Mouse (Mus musculus) lung, postnatal 36 days (tissue): ENCODE results near the gene Ect2l.
"Not testable (repeated sequence)": the region's sequence is repeated elsewhere in the genome, so short reads cannot be mapped to it uniquely, and the experiment has no call there.

Source experiments
- DNase-seq: peaks from one replicate; pipeline ENCODE4 v3.0.0; 2022; ENCODE audit warnings: mixed read lengths

The Ect2l gene

DNA sequence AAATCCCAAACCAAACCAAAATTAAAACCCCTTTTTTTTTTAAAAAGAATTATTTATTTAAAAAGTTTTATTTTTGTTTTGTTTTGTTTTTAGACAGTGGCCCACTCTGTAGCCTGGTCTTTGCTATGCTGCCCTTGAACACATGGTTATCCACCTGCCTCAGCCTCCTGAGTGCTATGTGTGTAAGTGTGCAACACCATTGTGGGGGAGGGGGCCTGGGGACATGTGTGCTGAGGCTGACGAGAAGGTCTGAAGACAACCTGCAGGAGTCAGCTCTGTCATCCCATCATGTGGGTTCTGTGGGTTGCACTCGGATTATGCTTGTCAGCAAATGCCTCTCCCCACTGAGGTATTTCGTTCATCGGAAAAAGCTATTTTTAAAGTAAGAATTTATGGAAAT lies 21.2 kb downstream of the Ect2l start:
- no peak for DNase-seq

DNA sequence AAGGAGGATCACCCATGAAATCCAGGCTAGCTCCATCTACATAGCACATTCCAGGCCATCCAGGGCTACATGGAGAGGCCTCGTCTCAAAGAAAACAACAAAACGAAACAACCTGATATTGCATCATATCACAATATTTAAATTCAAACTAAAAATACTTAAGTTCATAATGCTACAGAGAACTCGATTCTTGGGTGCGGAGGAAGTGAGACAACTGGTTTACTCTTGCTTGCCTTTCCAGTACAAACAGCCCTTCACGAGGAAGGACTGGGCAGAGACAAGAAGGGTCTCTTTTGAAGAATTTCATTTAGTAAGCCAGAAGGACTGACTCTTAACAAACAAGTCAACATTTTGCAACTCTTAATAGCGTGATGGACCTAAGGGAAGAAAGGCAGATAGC lies 22.1 kb downstream of the Ect2l start:
- DNase-seq, result no peak

DNA sequence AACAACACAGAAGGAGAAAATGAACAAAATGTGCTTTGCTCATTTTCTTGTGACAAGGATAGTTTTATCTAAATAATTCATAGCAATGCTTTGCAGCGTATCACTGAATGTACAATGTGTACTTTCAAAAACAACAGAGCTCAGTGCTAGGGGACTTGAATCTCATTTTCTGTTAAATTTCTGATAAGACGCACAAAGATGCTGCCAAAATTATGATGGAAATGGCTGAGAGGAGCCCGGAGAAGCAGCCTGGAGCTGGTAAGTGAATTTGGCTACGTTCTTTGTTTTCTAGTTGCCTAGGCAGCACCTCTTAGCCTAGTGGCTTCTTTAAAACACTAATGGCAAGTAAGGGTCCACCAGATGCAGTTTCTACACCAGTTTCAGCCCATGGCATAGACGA lies 28.4 kb downstream of the Ect2l start:
- no peak for DNase-seq

DNA sequence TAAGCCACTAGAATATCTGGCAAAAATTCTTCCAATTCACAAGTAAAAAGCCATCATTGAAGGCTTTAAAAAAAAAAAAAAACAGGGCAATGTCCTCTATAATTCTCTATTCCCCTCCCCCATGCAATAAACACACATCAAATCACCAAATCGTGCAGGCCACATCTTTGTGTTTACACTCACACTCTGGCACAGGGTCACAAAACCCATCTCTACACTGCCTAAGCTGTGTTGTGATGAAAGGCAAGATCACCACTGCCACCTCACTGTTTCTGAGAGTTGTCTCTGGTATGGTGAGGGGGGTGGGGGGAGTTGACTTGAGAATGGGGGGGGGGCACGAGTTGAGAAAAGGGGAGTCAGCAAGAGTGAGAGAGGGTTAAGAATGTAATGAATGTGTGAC lies 33.4 kb downstream of the Ect2l start:
- DNase-seq, result no peak

DNA sequence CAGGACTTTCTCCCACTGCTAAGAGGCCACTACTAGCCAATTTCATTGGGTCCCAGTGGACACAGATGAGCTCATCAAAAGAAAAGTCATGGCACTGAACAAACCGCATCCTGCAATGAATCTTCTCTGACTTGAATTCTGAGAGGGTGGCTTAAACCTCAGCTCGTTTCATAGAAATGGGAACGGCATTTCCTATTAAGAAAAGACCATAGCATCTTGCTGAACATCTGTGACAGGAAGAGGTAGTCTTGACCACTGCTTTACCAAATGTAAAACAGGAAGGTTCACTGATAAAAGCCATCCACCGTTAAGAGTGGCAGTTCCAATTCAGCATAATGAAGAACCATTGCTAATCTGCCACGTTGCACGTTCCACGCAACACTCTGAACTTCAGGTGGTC lies 34.0 kb downstream of the Ect2l start:
- DNase-seq, result no peak

DNA sequence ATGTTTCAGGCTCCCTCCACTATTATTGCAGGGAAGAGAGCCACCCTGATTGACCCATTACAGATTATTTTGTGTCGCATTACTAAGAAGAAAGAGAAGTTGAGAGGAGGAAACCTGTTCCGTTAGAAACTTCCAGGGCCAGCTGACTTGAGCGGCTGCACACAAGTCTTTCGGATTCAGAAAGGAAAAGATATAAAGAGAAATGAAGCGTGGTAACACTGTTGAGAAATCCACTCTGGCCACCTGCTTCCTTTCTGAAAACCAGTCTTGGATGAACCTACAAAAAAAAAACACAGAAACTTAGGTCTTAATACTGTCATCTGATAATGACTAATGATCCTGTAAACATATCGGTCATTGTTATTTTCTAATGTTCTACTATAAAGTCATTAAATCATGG lies 35.6 kb downstream of the Ect2l start:
- no peak for DNase-seq

DNA sequence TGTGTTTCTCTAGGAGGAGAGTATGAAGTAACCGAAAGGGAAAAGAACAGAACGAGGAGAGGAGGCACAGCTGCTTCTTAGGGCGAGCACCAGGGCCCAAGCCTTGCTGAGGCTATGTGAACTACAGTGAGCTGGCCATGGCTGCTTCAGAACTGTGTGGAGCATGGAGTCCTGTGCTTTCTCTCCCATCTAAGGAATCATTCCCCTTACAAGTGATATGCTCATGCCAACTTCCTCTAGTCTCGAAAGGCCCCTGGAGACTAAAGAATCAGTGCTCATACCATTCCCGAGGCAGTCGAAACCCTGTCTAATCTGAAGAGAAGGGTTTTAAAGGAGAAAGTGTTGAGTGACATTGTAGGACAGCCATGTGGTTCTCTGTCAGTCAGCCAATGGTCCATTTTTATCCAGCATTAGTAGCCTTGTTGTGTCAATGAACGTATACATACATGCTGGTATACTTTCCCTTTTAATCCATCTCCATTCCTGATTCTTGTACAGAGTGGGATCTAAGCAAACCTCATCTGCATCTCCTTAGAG lies 48.2 kb downstream of the Ect2l start:
- no peak for DNase-seq

DNA sequence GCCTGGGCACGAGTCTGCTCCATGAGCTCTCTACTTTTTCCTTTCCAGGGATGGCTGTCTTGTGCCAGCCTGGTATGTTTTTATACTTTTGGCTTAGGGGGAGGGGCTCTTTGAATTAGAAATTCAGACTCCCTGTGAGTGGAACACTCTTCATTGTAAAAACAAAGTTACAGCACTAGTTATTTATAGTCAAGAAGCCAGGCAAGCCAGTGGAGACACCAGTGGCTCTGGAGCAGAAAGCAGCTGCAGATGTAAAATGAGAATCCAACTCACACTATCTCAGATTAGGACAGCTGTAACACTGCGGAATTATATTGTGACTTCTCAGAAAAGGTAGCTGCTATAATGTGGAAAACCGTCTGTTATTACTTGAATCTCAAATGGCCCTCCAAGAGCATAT lies 63.5 kb downstream of the Ect2l start:
- no peak for DNase-seq

DNA sequence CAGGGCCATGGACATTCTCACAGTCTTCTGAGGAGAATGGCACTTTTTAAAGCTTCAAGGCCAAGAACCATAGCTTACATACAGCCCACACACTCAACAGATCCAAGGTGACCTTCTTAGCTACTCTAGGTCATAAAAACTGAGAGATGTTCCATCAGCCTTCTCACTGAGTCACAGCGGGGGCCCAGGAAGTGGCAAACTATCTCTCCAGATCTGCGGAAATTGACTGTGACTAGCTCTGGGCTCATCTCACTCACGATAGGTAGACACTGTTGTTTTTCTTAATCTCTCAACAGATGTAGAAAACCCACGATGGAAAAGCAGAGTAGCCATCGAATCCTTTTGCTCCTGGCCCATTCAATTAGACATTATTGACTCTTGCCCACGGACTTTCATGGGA lies 68.5 kb downstream of the Ect2l start:
- DNase-seq, result no peak

DNA sequence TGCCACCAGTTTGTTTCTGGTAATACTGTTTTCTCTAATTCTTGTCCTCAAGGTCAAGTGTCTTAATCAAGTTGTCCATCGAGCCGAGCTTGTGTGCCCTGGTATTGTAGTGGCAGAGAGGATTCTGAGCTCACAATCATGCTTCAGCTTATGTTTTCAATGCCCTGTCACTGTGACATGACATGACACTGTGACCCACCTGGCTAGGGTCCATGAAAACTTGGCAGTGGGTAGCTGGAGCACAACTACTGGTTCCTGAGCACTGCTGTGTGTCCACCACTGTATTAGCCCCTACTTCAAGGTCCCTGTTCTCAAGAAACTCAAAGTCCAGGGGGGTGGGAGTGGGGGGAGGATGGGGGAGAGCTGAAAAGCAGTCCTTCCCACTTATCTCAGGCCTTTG lies 69.3 kb downstream of the Ect2l start:
- DNase-seq, result no peak

DNA sequence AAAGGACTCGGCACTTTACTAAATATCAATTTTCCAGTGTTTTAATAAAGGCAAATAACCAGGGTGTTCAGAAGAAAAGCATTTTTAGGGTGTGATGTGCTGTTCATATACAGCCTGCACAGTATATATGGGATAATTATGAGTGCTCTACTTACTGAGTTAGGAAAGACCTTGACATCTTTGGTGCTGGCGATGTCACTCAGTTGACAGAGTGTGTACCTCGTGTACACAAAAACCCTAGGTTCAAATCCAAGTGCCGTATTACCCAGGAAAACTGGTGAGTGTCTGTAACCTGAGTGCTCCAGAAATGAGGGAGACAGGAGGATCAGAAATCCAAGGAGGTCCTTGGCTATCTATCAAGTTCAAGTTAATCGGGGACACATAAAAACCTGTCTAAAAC lies 71.1 kb downstream of the Ect2l start:
- no peak for DNase-seq

DNA sequence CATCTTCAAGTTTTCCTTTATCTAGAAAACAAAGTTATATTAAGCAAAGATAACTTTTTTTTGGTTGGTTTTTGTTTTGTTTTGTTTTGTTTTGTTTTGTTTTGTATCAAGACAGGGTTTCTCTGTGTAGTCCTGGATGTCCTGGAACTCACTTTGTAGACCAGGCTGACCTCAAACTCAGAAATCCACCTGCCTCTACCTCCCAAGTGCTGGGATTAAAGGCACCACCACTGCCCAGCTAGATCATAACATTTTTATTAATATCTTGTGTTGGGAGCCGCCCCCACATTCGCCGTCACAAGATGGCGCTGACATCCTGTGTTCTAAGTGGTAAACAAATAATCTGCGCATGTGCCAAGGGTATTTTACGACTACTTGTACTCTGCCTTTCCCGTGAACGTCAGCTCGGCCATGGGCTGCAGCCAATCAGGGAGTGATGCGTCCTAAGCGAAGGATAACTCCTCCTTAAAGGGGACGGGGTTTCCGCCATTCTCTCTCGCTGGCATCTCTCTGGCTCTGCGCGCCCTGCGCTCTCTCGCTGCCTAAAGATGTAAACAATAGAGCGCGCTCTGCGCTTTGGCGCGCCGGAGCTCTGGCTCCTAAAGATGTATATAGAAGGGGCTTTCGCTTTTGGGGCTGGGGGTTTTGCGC lies 71.7 kb downstream of the Ect2l start:
- DNase-seq, result not testable (repeated sequence)

DNA sequence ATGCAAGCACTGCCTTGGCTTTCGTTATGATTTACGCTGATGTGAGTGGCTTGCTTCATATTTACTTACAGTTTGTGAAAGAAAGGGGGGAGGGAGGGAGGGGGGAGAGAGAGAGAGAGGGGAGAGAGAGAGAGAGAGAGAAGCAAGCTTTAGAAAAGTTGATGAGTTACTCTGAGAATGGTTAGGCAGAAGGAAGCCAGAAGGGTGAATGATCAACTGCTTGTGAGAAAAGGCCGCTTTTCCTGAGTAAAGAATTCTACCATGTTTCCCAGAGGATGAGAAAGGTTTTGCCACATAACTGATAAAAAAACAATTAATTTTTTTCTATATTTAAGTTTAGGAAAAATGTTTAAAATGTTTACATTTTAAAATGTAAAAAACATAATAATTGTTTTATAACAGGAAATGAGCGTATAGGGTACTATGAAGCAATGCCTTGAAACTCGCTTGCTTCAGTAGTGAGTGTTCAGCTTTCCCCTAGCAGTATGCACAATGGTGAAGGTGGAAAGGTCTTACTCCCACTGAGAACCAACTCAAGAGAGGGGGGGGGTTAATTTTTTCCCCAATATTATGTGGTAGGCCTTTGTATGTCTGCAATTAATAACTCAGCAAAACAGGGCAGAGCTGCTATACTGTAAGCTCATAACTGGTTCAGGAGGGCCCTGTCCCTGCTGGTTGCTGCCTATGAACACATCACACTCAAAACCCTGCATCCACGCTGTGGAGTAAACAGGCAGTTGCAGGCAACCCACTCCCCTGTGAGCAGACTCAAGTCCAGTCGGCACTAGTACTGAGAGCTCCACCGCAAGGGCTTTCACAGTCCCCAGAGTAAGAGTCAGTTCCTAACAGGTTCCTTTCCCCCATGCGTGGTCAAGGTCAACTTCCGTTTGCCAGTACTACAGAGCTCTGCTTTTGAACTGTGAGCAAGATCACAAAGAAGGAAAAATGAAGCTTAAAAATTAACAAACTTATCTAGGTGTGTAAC lies 78.7 kb downstream of the Ect2l start:
- no peak for DNase-seq

DNA sequence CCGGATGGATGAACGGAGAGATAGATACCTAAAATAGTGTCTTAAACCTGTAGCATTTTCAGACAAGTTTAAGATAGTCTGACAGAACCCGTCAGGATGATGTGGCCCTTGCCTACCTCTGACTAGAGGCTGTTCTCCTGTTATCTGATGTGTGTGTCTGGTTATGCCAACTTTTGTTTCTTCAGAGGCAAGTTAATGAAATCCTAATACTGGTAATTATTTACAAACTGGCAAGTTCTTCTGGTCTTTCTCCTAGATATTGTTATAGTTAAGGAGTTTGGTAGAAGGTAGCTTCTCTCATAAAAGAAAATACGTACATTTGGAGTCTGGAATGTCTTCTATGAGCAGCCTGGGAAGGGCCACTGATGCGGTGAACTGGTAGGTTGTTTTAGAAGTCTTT lies 80.4 kb downstream of the Ect2l start:
- no peak for DNase-seq

DNA sequence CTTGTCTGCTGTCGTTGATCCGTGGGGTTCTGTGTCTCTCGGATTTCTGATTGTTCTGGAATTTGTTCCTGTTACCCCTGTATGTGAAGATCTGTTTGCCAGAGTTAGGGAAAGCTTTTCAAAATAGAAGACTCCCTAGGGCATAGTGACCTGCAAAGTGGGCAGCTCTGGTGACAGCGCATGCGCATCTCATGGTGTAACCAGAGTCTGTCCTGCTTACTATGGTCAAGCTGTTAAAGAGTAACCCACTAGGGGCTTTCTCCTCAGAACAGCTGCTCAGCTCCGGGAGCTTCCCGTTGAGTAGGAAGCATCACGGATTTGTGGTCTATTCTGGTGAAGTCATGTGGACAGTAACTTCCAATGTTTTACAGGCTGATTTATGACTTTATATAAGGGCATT lies 92.4 kb downstream of the Ect2l start:
- no peak for DNase-seq

DNA sequence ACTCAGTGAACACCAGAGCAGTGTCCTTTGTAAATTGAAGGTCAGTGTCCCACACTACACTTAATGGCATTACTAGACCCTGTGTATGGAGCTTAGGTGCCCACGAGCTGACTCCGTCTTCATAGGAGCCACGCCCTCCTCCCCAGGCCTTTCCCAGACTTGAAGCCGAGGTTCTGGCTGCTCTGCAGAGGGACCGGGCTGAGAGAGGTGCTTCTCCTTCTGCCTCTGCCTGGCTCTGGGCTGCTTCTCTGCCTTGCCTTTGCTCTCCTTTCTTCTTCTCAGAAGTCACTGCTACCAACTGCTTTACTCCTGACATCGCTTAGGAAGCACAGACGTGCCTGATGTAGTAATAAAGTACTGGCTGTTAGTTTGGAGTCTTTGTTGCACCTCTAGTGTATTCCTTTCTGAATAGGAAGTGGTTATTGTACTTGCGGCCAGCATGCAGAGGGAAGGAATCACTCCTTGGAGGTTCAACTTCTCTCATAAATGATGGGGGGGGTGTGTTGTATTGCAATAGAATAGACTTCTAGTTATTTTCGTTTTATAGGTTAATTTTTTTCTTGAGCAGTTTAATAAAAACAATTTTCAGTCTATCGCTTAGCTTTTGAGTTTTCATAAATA lies 97.1 kb downstream of the Ect2l start:
- no peak for DNase-seq

DNA sequence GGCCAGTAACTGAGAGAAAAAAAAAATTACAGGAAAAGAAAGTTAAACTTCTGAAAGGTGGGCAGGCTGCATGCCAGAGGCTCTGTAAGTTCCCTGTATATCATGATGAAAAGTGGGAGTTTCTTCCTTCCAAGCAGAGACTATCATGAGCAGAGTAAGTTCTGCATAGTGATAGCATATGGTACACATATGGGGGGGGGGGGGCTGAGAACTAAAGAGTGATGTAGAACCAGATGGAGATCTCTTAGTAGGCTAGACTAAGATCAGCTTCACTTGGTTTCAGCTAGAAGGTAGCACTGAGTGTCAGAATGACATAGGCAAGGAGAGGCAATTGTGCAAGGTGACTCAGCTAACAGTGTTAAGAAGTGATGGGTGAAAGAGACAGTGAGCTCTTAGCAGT lies 99.8 kb downstream of the Ect2l start:
- no peak for DNase-seq

DNA sequence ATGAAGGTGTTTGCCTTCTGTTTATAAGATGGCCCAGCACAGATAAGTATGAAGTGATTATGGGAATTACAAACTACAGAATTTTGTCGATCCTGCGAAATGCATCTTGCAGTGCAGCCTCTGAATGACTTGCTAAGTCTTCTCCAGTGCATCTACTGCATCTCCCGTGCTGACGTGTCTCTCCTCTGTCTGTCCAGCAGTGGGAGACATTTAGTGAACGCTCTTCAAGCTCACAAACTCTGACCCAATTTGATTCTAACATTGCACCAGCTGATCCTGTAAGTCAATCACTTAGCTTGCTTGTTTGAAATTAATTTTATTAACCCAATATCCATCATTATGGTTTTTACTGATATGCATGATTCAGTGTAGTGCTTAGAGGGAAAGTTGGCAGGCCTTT lies 103.2 kb downstream of the Ect2l start:
- DNase-seq, result peak; percentile 5

DNA sequence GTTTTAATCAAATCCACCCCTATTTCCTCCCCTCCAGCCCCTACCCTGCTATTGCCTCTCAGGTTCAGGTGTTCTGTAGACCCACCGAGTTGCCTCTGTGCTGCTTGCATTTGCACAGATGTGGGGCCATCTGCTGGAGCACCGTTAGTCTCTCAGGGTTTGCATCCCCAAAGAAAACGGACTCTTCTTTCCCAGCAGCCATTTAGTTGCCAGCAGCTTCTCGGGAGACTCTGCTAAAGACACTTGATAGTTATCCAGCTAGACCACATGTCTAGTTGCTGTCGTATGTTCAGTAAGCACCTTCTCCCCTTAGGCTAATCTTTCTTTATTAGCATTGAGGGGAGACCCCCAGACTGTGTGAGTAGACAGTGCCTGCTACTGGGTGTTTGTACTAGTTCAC lies 108.5 kb downstream of the Ect2l start:
- DNase-seq, result no peak

DNA sequence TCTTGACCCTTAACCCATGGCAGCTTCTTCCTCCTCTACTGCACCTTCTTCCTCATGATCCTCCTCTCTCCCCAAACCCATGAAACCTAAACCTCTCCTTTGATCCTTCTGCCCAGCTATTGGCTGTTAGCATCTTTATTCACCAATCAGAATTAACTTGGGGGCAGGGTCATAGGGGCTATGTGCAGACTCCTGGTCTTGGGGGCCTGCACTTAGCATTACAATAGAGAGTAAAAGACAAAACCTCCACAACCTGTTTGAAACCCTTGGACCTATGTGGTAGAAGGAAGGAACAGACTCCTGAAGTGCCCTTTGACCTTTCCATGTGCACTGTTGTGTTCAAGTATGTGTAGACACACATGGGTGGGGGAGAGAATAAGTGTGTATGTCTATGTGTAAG lies 120.0 kb downstream of the Ect2l start:
- DNase-seq, result no peak

DNA sequence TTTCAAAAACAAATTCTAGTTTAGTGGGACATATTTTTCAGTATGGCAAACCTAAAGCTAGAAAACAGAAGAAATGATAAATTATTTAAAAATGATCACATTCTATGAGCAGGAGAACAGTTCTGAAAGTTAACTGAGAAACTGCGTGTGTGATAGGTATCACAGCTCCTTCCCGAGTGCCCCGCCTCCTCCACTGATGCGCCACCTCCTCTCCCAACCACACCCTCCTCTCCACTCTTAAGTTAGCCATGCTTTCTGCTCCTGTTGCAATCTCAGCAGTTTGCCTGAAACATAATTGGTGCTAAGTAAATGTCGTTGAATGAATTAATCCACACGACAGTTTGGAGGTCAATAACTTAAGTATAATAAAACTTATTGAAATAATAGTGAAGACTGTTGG lies 127.9 kb downstream of the Ect2l start:
- peak; percentile 39 for DNase-seq

DNA sequence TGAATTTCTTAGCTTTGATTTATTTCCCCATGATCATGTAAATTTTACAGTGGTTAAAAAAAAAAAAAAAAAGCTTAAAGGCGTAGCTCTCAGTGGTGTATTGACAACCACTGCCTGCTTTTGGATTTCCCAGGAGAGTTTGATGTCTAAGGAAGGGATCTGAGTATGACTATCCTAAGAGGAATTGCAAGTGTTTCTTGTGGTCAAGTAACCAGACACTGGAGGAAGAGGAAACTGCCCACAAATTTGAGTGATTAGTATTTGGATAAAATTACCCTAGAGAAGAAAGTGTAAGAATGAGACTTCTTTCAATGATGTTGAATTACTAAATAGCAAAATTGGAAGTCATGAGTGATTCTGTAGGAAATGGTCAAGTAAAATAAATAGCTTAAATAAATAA lies 129.2 kb downstream of the Ect2l start:
- no peak for DNase-seq
